Mouse (Mus musculus) mesoderm, embryonic 11.5 days (tissue): Measurements from ENCODE around the gene Catsperd.

Source experiments
- DNase-seq: peaks from one replicate; pipeline ENCODE4 v3.0.0-alpha.2; 2012; ENCODE audit warnings: low read depth, low spot score

Catsperd gene

GRCm38 (mm10) chr17:56627530-56628277, at the start of gene Catsperd:
Gene Catsperd, plus strand, starts transcription at chr17:56628143.
- DNase-seq = peak; percentile 65

GRCm38 (mm10) chr17:56583071-56583470, 44.9 kb upstream of the Catsperd start:
- no peak for DNase-seq

- peak; percentile 28 for DNase-seq
Measured at GRCm38 (mm10) chr17:56583611-56584256, 44.2 kb upstream of the Catsperd start.

DNA sequence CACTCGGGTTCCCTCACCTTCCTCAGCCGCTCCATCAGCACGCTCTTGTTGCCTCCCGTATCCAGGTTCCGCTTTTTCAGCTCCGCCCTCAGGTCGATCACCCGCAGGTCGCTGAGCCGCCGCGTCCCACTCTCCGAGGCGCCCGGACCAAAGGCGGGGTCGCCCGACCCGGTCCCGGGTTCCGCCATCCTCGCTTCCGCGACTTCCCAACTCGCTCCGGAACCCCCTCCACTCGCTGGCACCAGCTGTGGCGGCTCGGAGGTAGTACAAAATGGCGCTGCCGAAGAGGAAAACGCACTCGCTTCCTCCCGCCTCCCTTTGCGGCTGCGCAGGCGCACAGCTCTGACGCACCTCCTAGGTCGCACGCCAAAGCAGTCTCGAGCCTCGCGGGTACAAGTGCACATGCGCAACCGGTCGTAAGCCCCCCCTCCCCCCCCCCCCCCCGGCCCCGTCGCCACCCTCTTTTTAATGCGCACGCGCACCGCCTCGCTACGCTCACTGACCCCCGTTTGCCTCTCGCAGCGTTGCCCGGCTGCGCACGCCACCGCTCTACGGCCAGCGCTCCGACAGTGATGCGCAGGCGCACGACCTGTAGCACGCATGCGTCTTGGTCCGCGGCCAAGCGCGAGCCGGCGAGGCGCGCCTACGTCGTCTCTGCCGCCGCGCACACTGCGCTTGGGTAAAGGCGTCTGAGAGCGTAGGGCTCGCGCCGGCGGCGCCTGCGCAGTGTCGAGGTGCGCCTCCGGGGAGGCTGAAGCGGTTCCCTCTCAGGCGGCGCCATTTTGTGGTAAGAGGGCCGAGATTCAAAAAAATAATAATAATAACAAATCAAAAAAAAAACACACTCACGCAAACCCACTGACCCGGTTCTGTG, 43.4 kb upstream of the Catsperd start, which contains the start of the genes Safb2 and Safb:
Gene Safb2 (minus strand): TSS at position 329 of the 874 bp plus-strand sequence.
Gene Safb (plus strand): TSS at position 569 of the 874 bp plus-strand sequence.
- peak; percentile 100 for DNase-seq

GRCm38 (mm10) chr17:56585171-56585821, 42.6 kb upstream of the Catsperd start:
- peak; percentile 43 for DNase-seq

GRCm38 (mm10) chr17:56587773-56588172, 40.2 kb upstream of the Catsperd start:
- no peak for DNase-seq

- DNase-seq = no peak
Measured at GRCm38 (mm10) chr17:56588921-56589320, 39.0 kb upstream of the Catsperd start.

DNA sequence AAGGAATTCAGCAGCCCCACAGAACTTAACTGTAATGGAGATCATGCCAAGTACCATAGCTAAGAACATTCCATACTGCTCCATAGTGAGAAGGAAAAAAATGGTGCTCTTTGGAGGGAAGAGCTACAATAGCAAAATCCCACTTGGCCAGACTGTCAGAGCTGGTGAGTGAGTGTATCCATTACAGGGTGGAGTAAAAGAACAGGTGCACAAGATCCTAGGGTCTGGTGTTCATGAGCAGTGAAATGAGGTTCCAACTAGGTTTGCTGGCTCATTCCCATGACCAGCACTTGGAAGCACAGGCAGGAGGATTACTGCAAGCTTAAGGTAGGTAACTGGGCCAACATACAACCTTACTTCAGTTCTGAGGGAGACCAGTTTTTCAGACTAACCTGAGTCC, 35.4 kb upstream of the Catsperd start:
- no peak for DNase-seq

- no peak for DNase-seq
Measured at GRCm38 (mm10) chr17:56593527-56594271, 34.2 kb upstream of the Catsperd start.

DNA sequence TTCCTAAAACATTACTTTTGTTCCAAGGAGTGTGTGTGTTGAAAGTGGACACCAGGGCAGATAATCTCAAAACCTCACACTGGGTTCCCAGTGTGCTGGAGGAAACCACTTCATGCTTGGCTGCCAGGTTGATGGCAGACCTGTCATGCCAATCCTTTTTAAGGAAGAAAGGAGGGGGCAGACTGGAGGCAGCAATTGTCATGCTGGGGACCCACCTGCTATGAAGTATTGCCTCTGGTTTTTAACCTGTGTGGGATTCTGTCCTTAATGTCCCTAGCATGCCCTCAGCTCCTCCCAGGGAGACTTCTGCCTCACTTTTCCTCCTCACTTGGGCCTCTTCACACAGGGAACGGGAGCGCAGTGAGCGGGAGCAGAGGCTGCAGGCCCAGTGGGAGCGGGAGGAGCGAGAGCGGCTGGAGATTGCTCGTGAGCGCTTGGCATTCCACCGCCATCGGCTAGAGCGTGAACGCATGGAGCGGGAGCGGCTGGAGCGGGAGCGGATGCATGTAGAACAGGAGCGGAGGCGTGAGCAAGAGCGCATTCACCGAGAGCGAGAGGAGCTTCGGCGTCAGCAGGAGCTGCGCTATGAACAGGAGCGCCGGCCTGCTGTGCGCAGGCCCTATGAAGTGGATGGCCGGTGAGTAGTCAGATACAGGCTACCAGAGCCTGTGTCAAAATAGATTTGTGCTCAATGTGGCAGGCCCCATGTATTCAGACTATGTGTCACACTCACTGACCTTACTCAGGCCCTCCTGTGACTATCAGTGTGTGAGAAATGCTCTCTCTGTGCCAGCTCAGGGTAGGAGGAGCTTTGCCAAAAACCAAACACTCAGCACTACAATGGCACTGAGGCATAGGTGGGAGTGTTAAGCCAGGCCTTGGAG, 24.5 kb upstream of the Catsperd start:
- DNase-seq = no peak

DNA sequence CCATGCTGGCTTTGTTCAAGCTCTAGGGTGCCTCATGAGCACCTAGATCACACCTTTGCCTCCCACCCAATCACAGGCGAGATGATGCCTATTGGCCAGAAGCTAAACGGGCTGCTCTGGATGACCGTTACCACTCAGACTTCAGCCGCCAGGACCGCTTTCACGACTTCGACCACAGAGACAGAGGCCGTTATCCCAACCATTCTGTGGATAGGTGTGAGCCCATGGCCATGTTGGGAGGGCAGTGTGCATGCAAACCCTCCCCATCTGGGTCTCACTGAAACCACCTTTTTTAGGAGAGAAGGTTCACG, 23.9 kb upstream of the Catsperd start:
- no peak for DNase-seq

- DNase-seq = no peak
Measured at GRCm38 (mm10) chr17:56604422-56604821, 23.5 kb upstream of the Catsperd start.

DNA sequence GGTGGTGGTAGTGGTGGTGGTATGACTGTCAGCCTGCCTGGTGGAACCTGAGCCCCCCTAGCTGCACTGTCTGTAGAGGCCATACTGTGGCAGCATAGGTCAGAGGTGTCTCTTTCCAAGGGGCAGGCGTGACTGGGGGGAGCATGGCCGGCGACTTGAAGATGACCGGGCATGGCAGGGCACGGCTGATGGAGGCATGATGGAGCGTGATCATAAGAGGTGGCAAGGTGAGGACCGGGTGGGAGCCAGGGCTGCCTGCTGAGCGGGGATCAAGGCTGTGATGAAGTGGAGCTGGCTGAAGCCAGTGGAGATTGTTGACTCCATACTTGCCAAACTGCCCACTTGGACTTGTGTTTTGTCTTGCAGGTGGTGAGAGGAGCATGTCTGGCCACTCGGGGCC, 22.5 kb upstream of the Catsperd start:
- no peak for DNase-seq

DNA sequence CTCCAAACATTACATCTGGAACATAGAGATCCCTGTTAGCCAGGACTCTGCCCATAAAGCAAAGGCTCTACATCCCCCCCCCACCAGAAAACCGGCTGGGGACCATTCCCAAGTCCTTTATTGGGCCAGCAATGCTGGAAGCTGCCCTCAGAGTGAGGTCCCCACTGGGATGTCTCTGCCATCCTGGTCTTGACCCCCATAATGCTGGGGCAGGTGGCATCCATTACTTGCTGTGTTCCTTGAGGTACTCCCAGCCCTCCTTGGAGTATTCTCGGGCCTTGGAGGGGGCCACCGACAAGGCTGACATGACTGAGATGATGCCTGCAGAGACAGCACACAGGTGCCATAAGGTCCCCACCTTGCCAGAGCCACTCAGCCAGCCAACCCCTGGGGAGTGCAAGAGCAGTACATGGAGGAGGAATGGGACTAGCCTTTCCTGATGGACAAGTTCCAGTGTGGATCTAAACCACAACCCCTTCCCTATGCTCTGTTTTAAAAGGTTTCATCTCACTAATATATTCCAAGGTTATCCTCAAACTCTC, 20.4 kb upstream of the Catsperd start:
- no peak for DNase-seq

GRCm38 (mm10) chr17:56608699-56609098, 19.2 kb upstream of the Catsperd start:
- DNase-seq = no peak

DNA sequence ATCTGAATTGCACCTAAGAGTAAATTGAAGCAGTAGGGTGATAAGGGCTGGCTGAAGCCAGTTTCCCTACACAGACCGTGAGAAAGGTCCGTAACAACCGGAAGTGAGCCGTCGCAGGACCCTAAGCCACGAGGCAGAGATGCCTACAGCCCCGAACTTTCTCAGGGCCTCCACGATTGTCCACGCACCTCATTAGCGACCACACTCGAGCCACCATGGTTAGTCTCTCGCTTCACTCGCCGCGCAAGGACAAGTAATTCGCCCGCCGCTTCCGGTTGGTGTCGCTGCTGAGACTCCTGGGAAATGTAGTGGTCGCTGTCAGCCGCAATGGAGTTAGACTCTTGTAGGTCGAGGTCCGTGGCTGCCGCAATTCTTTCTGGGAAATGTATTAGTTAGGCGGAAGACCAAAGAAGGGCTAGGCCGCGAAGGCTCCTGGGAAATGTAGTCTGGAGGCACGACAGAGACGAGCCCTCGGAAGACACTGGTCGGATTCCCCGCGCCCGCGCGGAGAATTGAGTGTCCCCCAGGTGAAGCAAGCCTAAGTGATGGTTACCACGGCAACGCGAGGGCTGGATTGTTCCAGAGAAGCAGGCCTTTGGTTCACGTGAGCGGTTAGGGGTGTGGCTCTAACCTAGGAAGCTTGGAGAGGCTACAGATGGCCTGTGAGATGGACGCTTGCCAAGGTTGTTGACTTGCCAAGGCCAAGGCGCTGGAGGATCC, 18.3 kb upstream of the Catsperd start, which contains the start of gene 2410015M20Rik:
Gene 2410015M20Rik (minus strand): TSS at position 320 of the 720 bp plus-strand sequence.
- DNase-seq = peak; percentile 95

- no peak for DNase-seq
Measured at GRCm38 (mm10) chr17:56611323-56611722, 16.6 kb upstream of the Catsperd start.

DNA sequence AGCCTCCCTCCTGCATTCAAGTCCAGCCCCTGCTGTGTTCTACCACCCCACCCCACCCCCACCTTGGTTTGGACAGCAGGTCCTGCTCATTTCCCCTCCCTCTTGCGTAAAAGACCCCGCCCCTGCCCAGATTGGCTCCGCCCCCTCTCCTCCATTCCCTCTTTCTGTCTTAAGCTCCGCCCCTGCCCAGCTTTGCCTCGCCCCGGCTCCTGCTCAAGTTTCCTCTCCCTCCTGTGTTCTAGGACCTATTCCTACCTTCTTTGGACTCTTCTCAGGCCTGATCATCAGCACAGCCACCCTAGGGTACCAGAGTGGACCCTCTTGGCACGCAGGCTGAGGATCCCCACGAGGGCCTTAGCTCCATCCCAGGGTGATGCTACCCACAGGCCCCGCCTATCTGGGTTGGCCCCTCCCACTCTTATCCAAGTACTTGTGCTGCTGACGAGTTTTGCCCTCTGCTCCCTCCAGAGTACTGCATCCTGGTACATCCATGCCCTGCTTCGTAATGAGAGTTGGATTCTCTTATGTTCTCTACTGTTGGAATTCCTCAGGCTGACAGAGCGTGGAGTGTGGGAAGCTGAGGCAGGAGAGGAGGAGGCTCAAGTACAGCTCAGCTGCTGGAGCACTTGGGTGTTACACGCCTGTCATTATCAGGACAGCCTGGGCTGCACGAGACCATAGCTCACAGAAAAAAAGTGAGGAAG, 15.9 kb upstream of the Catsperd start:
- peak; percentile 57 for DNase-seq
